Mouse (Mus musculus): ENCODE measurements at regions not wholly inside any gene's neighbourhood (a gene's known extent, or its start where the extent isn't known, plus 50 kb on each side); places are given as distances from the start of the nearest gene placed in this dataset.

DNA sequence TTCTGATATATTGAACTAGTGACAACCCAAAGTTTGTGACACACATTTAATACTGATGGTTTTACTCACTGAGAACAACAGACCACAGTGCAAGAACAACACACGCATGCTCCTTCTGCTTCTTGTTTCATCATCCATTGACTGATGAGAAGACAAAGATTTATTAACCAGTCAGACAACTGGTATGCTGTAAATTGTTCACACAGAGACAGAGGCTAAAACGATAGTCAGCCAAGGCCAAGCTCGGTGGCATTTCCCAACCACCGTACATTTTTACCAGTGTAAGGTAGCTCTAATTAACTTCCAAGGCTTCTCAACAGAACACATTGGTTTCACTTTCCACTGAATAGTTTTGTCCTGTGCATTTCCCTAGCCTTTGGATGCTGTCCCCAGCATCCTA lies 287.8 kb downstream of the 1700129C05Rik start:
- TF ChIP-seq MAX (IDR thresholded peaks at IDR 0.05; ENCODE audit: low read length) = no peak
- no peak for TF ChIP-seq TBP (conservative IDR thresholded peaks at IDR 0.05; ENCODE audit: low read depth, low read length)
- TF ChIP-seq JUN (IDR thresholded peaks at IDR 0.05; ENCODE audit: insufficient read depth, low read depth, low read length) = no peak
- TF ChIP-seq ETS1 (conservative IDR thresholded peaks at IDR 0.05; ENCODE audit: low read depth, low read length) = no peak
- no peak for TF ChIP-seq MAZ (IDR thresholded peaks at IDR 0.05; ENCODE audit: low read depth, low read length)
- TF ChIP-seq MYC (IDR thresholded peaks at IDR 0.05; ENCODE audit: low read depth, low read length) = no peak
- Histone ChIP-seq H3K4me3 (replicated peaks in 1 of 3; ENCODE audit: low read depth in 2 of 3, low read length in 2 of 3, poor library complexity in 1 of 3) (no peak overlapping the region), H3K9me3 (replicated peaks; ENCODE audit: low read length) (no peaks in the 10 kb centered on the region), H3K4me2 (ENCODE audit: insufficient read depth, low read depth, poor library complexity, severe bottlenecking) (no peak overlapping the region), H3K79me2 (replicated peaks; ENCODE audit: control insufficient read depth, extremely low read depth, insufficient read depth, poor library complexity, severe bottlenecking) (no peaks in the 10 kb centered on the region), H3K36me3 (replicated peaks in 1 of 2; ENCODE audit: control insufficient read depth in 1 of 2, insufficient read depth in 1 of 2, low read length in 1 of 2) (no peaks in the 10 kb centered on the region), H3K4me1 (ENCODE audit: control insufficient read depth in 1 of 2, insufficient read depth in 2 of 2) (peaks cover 0 to 7% of the 10 kb centered on the region in 2 experiments; a peak in 2 of 4 replicates), H3K9ac (ENCODE audit: insufficient read depth, low read depth) (no peak overlapping the region), H3K27me3 (replicated peaks) (no peaks in the 10 kb centered on the region), H3K27ac (ENCODE audit: insufficient read depth, low read depth) (no peak overlapping the region)
- dilution Hi-C loops (cut with MboI; ENCODE audit: extremely low pct_ligation_motif_present, extremely low pct_unique_long_range_greater_than_20kb, low sequenced_read_pairs) (no loop called here), in situ Hi-C loops (cut with MboI; ENCODE audit: low pct_ligation_motif_present, low pct_unique_long_range_greater_than_20kb, low sequenced_read_pairs) (no loop called here)
- DNase-seq (ENCODE audit: extremely low read depth) = no peak

DNA sequence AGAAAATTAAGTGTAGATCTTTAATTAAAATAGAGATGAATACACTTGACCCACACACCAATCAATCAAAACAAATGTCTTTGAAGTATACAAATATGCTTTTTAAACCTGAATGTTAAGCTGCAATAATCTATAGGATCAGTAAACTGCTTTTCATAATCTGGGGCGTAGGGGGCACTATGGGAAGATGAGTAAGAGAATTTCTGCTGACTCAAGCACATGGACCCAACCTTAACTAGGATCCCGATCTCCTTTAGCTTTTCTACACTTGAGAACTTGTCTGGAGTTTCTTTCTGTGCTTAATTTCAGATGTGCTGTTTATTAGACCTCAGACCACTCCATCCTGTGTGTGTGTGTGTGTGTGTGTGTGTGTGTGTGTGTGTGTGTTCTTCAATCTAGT lies 298.1 kb downstream of the 1700129C05Rik start:
- DNase-seq (ENCODE audit: extremely low read depth) = peak; percentile 2
- Histone ChIP-seq H3K4me1 (ENCODE audit: control insufficient read depth in 1 of 2, insufficient read depth in 2 of 2) (no peaks in the 10 kb centered on the region), H3K4me2 (ENCODE audit: insufficient read depth, low read depth, poor library complexity, severe bottlenecking) (no peak overlapping the region), H3K79me2 (replicated peaks; ENCODE audit: control insufficient read depth, extremely low read depth, insufficient read depth, poor library complexity, severe bottlenecking) (no peaks in the 10 kb centered on the region), H3K27me3 (replicated peaks) (no peaks in the 10 kb centered on the region), H3K4me3 (replicated peaks in 1 of 3; ENCODE audit: low read depth in 2 of 3, low read length in 2 of 3, poor library complexity in 1 of 3) (no peak overlapping the region), H3K27ac (ENCODE audit: insufficient read depth, low read depth) (no peak overlapping the region), H3K9ac (ENCODE audit: insufficient read depth, low read depth) (no peak overlapping the region), H3K36me3 (replicated peaks in 1 of 2; ENCODE audit: control insufficient read depth in 1 of 2, insufficient read depth in 1 of 2, low read length in 1 of 2) (no peaks in the 10 kb centered on the region), H3K9me3 (replicated peaks; ENCODE audit: low read length) (no peaks in the 10 kb centered on the region)
- dilution Hi-C loops (cut with MboI; ENCODE audit: extremely low pct_ligation_motif_present, extremely low pct_unique_long_range_greater_than_20kb, low sequenced_read_pairs) = no loop called here
- TF ChIP-seq ZMIZ1 (IDR thresholded peaks at IDR 0.05; ENCODE audit: low read depth, low read length) (no peak), MAFK (IDR thresholded peaks at IDR 0.05; ENCODE audit: insufficient replicate concordance, low read length) (peak; percentile 88), POLR2AphosphoS2 (IDR thresholded peaks at IDR 0.05; ENCODE audit: low read depth, low read length) (no peak), RAD21 (IDR thresholded peaks at IDR 0.05; ENCODE audit: low read depth, low read length) (peak; percentile 11), EP300 (IDR thresholded peaks at IDR 0.05; ENCODE audit: low read length) (no peak), CTCF (conservative IDR thresholded peaks at IDR 0.05 in 1 of 2, IDR thresholded peaks at IDR 0.05 in 1 of 2; ENCODE audit: low read depth in 2 of 2, low read length in 2 of 2) (peak in 1 of 2 experiments; percentile 26; a peak in 2 of 4 replicates), MXI1 (IDR thresholded peaks at IDR 0.05; ENCODE audit: low read depth, low read length) (no peak), SMC3 (IDR thresholded peaks at IDR 0.05; ENCODE audit: low read depth, low read length) (0 out of 2 replicates have a peak, but pooled peaks have one; percentile 20), MAX (IDR thresholded peaks at IDR 0.05; ENCODE audit: low read length) (no peak), NELFE (IDR thresholded peaks at IDR 0.05; ENCODE audit: low read depth, low read length) (no peak)
- in situ Hi-C loops (cut with MboI; ENCODE audit: low pct_ligation_motif_present, low pct_unique_long_range_greater_than_20kb, low sequenced_read_pairs) = no loop called here

Measured in CH12.LX (cell line).